ENCODE assay signal across 13 mouse cellular contexts in genomic region chr8:10853901-10854300, GRCm38 (mm10).
"Had no signal": no experiment of that assay in that cellular context is flagged by ENCODE, and none has a peak within 500 bp of the region (broad histone marks: within the 10 kb centered on the region; RNA-seq: fewer than 3 reads in every experiment).

No protein-coding gene starts in this region.

- ATAC-seq: inflammation-experienced regulatory T-cells, adult 6 months had no signal

- H3K4me3 ChIP-seq: limb, embryonic 13.5 days; neural tube, embryonic 12.5 days had no signal

- DNase-seq: layer of hippocampus, adult 9-11 months; layer of hippocampus, postnatal 36 days; left cerebral cortex, postnatal 4 days; lung, adult 18-20 months; lung, postnatal 36 days; midbrain, embryonic 14.5 days; spleen, adult 18-20 months; thymus, adult 18-20 months; thymus, postnatal 14 days had no signal

- H3K9me3 ChIP-seq: limb, embryonic 13.5 days; neural tube, embryonic 12.5 days had no signal

- H3K36me3 ChIP-seq: limb, embryonic 13.5 days; neural tube, embryonic 12.5 days had no signal

- H3K27ac ChIP-seq: kidney, postnatal 0 days; limb, embryonic 13.5 days; neural tube, embryonic 12.5 days had no signal

- H3K27me3 ChIP-seq: limb, embryonic 13.5 days; neural tube, embryonic 12.5 days had no signal

- H3K9ac ChIP-seq: limb, embryonic 13.5 days; neural tube, embryonic 12.5 days had no signal

- H3K4me2 ChIP-seq: limb, embryonic 13.5 days; neural tube, embryonic 12.5 days had no signal
